Mouse (Mus musculus): ENCODE data around the gene Asap3. TPM values are rescaled to one million over a fixed set of nuclear protein-coding genes. Genes with fewer than 3 reads are reported as not detected.

The Asap3 gene
- polyA plus RNA-seq, 1 experiment from 2014 or later = 2.6 TPM

DNA sequence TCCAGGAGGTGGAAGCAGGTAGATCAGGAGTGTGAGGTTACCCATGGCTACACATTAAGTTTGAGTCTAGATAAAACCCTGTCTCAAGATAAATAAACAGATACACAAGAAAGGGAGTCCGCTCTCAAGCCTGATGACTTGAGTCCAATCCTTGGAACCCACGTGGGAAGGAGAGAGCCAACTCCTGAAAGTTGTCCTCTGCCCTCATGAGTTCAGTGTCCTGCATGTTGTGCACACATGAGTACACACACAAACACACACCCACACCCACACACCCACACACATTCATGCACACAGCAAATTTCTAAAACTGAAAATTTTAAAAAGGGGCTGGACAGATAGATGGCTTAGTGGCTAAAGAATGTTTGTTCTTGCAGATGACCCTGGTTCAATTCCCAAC lies 1.4 kb upstream of the Asap3 start:
- ATAC-seq (replicated peaks; ENCODE audit: insufficient number of reproducible peaks, insufficient read depth, low FRiP score, low read depth) = no peak
- no peaks in the 10 kb centered on the region for H3K36me3 ChIP-seq
- H3K4me2 ChIP-seq = no peak overlapping the region
- H3K4me3 ChIP-seq = no peak overlapping the region
- H3K9me3 ChIP-seq (replicated peaks) = no peaks in the 10 kb centered on the region
- no peak overlapping the region for H3K9ac ChIP-seq
- 72% methylated on average over 2 of the region's 2 CpGs for WGBS
- no peak overlapping the region for H3K27ac ChIP-seq
- peaks cover 15% of the 10 kb centered on the region for H3K4me1 ChIP-seq (replicated peaks)
- H3K27me3 ChIP-seq = peaks cover 6% of the 10 kb centered on the region; the same call in 1 of the 2 replicates

DNA sequence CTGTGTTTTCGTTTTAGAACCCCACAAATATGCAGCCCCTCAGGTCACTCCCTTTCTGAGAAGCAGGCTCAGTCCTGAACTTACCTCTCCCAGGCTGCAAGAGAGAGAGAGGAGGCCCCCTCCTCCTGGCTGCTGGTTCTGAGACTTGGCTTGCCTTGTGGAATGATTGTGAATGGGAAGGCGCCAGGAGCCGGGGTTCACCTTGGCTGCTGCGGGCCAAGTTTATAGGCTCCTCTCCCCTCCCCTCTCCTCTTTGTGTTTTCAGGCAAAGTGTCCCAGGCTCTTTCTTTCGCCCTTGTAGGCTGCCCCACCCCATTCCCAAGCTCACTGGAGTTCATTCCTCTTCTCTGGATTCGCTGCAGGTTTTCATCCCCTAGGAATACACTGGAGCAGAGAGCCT lies 778 bp downstream of the Asap3 start:
- Histone ChIP-seq H3K4me2 (peak overlapping the region; percentile 96), H3K36me3 (no peaks in the 10 kb centered on the region), H3K9me3 (replicated peaks) (no peaks in the 10 kb centered on the region), H3K4me3 (peak overlapping the region; percentile 61), H3K27ac (peak overlapping the region; percentile 43; the same call in 1 of the 2 replicates), H3K4me1 (replicated peaks) (peaks cover 15% of the 10 kb centered on the region), H3K27me3 (no peaks in the 10 kb centered on the region), H3K9ac (peak overlapping the region; percentile 69)
- 11% methylated on average over 6 of the region's 6 CpGs for WGBS
- no peak for ATAC-seq (replicated peaks; ENCODE audit: insufficient number of reproducible peaks, insufficient read depth, low FRiP score, low read depth)

DNA sequence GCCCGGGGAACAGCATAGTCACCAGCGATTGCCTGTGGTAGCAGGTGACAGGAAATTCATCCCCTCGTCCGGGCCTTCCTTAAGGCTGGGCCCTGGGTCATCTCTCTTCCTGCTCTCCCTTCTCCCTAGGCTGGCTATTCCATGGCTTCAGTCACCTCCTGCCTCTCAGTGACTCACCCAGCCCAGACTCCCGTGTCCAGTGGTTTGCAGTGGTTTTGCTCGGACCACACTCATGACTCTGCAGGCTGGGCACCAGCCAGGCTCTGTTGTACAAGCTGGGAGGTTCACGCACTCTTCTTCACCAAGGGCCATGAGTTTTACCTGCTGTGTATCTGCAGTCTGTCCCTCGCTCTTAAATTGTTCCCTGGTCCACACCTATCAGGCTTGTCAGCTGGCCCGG lies 4.8 kb downstream of the Asap3 start:
- Histone ChIP-seq H3K36me3 (no peaks in the 10 kb centered on the region), H3K4me1 (replicated peaks) (peaks cover 17% of the 10 kb centered on the region)

DNA sequence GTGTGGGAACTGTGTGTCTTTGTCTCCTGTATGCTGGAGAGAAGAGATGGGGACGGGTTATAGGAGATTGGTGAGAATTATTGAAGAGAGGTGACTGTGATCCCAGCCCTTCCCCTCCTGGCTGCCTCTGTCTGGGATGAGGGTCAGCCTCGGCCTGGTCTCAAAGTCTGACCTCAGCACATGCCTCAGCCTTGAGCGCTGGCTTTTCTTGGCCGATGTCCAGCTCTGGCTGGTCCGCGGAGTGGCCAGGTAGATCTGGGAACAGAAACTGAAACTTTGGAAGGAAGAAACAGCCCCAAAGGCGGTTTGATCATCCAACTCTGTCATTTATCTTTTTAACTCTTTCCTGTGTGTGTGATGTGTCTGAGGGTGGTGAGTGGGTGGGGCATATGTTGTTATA lies 7.5 kb downstream of the Asap3 start:
- Histone ChIP-seq H3K9me3 (replicated peaks) (no peaks in the 10 kb centered on the region), H3K27ac (no peak overlapping the region), H3K4me1 (replicated peaks) (peaks cover 13% of the 10 kb centered on the region), H3K9ac (no peak overlapping the region), H3K36me3 (no peaks in the 10 kb centered on the region), H3K4me3 (no peak overlapping the region), H3K4me2 (no peak overlapping the region), H3K27me3 (no peaks in the 10 kb centered on the region)
- WGBS = 42% methylated on average over 7 of the region's 7 CpGs
- ATAC-seq (replicated peaks; ENCODE audit: insufficient number of reproducible peaks, insufficient read depth, low FRiP score, low read depth) = no peak

More for the DNA sequence above, 4.8 kb downstream of the Asap3 start:
- Histone ChIP-seq H3K9me3 (replicated peaks) (no peaks in the 10 kb centered on the region), H3K9ac (no peak overlapping the region), H3K4me2 (no peak overlapping the region), H3K27me3 (no peaks in the 10 kb centered on the region), H3K4me3 (no peak overlapping the region), H3K27ac (no peak overlapping the region)
- WGBS = 78% methylated on average over 9 of the region's 9 CpGs
- no peak for ATAC-seq (replicated peaks; ENCODE audit: insufficient number of reproducible peaks, insufficient read depth, low FRiP score, low read depth)

DNA sequence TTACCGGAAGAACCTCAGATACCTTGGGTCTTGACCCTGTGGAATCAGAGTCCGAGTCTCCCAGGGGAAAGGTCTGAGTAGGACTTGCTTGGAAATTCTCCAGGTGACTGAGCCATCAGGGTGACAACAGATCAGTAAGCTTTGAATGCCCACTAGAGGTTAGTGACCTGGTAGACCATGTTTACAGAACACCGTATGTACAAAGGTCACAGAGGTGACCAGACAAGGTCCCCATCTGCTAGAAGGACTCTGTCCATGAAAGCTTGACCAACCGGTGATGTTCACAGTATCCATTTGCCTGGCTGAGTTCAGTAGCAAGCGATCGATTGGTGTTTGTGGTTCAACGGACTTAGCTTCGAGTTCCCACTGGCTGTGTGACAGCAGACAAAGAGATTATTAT lies 8.7 kb downstream of the Asap3 start:
- Histone ChIP-seq H3K27me3 (no peaks in the 10 kb centered on the region), H3K27ac (no peak overlapping the region), H3K9me3 (replicated peaks) (no peaks in the 10 kb centered on the region), H3K4me3 (no peak overlapping the region), H3K4me1 (replicated peaks) (peaks cover 23% of the 10 kb centered on the region), H3K4me2 (no peak overlapping the region), H3K9ac (no peak overlapping the region), H3K36me3 (no peaks in the 10 kb centered on the region)
- ATAC-seq (replicated peaks; ENCODE audit: insufficient number of reproducible peaks, insufficient read depth, low FRiP score, low read depth) = no peak
- WGBS = 86% methylated on average over 8 of the region's 8 CpGs

DNA sequence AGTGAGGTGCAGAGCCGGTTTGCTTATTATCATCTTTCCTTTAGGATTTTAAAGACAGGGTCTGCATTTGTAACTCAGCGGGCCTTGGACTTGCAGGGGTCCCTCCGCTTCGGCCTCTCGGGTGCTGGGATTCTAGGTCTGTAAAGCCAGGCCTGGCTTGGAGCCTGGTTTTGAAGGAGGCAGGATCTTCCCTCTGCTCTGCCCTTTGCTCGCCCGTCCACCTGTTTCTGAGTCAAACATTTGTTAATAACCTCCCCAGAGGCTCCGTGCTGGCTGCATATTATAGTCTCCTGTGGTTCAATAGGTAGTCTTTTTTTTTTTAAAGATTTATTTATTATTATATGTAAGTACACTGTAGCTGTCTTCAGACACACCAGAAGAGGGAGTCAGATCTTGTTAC lies 9.4 kb downstream of the Asap3 start:
- Histone ChIP-seq H3K4me3 (no peak overlapping the region), H3K27ac (no peak overlapping the region), H3K27me3 (no peaks in the 10 kb centered on the region), H3K9ac (no peak overlapping the region), H3K4me2 (no peak overlapping the region), H3K36me3 (no peaks in the 10 kb centered on the region), H3K4me1 (replicated peaks) (peaks cover 30% of the 10 kb centered on the region), H3K9me3 (replicated peaks) (no peaks in the 10 kb centered on the region)
- 85% methylated on average over 8 of the region's 8 CpGs for WGBS
- ATAC-seq (replicated peaks; ENCODE audit: insufficient number of reproducible peaks, insufficient read depth, low FRiP score, low read depth) = no peak

DNA sequence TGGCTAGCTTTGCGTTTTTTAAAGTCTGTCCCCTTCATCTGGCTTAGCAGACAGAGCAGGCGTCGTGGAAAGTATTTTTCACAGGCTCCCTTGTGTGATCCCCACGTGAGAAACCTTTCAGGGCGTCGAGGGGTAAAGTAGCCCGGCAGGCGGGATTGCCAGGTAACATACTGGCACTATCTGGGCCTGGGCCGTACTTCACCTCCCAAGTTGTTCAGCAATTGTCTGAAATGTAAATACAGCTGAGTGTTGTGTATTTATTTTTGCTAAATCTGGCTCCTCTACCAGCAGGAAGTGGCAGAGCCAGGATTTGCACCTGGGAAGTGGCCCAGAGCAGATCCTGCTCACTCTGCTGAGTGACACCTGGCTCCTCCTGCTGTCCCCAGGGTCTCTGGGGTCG lies 10.9 kb downstream of the Asap3 start:
- WGBS = 64% methylated on average over 10 of the region's 10 CpGs

DNA sequence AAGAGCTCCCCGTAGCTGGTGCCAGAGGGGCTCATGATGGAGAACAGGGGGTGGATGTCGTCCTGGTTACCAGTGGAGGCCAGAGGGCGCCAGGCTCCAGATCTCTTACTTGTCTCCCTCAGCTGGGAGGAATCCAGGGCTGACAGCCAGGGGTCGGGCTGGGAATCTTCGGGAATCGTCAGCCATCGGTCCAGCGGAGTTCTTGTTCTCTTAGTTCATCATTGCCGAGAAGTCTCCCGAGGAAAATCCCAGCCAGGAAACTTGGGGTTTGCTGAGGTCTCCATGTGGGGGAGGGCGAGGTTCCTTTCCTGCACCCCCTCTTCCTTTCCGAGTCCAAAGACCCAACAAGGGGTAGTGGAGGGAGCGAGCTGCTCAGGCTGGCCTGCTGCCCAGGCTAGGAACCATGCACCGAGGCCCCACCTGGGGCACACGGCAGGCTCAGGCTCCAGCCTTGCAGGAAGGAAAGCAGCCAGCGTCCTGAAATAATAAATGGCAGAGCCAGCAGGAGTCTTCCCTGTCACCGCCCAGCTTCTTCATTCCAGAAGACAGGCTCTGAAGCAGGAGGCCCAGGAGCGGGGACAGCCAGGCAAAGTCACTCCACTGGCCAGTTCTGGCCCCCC lies 12.5 kb downstream of the Asap3 start:
- Histone ChIP-seq H3K9ac (peak overlapping the region; percentile 0; the same call in 1 of the 2 replicates), H3K36me3 (no peaks in the 10 kb centered on the region), H3K4me2 (peak overlapping the region; percentile 59), H3K4me1 (replicated peaks) (peaks cover 28% of the 10 kb centered on the region), H3K4me3 (peak overlapping the region; percentile 10), H3K27me3 (no peaks in the 10 kb centered on the region), H3K9me3 (replicated peaks) (no peaks in the 10 kb centered on the region), H3K27ac (peak overlapping the region; percentile 61)
- ATAC-seq (replicated peaks; ENCODE audit: insufficient number of reproducible peaks, insufficient read depth, low FRiP score, low read depth) = peak; percentile 61
- WGBS = 10% methylated on average over 18 of the region's 18 CpGs

More for the DNA sequence above, 10.9 kb downstream of the Asap3 start:
- Histone ChIP-seq H3K27me3 (no peaks in the 10 kb centered on the region), H3K36me3 (no peaks in the 10 kb centered on the region), H3K27ac (no peak overlapping the region), H3K4me2 (no peak overlapping the region), H3K4me1 (replicated peaks) (peaks cover 30% of the 10 kb centered on the region), H3K9me3 (replicated peaks) (no peaks in the 10 kb centered on the region), H3K4me3 (no peak overlapping the region), H3K9ac (no peak overlapping the region)
- no peak for ATAC-seq (replicated peaks; ENCODE audit: insufficient number of reproducible peaks, insufficient read depth, low FRiP score, low read depth)

DNA sequence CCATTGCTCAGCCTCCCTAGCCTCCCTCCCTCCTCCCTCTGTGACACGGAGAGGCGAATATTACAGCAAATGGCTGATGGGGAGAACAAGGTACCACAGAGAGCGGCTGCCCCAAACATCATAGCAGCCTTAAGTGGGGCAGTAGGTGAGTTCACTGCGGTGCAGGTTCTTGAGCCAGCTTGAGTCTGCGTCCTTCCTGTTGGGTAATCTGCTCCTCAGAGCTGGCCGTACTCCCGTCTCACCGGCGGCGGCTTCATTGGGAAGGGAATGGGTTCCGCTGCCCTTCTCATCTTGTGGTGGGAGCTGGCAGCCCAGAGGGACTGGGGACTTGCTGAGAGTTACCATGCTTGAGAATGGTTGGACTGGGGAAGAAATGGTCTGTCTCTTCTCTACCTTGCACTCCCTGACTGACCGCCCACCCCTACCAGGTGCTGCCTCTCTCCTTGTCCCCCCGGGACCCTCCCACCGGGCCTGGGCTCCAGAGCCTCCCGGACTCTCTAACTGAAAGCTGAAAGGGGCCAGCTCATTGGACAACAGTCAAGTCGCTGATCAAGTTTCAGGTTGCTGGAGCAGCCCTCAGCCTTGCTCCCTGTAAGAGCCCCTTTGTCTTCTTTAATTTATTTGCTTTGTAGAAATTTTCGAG lies 14.1 kb downstream of the Asap3 start:
- Histone ChIP-seq H3K9me3 (replicated peaks) (no peaks in the 10 kb centered on the region), H3K36me3 (no peaks in the 10 kb centered on the region), H3K4me2 (peak overlapping the region; percentile 37), H3K9ac (no peak overlapping the region), H3K4me3 (0 out of 2 replicates have a peak overlapping the region, but pooled peaks have one; percentile 15), H3K27ac (peak overlapping the region; percentile 2; the same call in 1 of the 2 replicates), H3K27me3 (no peaks in the 10 kb centered on the region), H3K4me1 (replicated peaks) (peaks cover 26% of the 10 kb centered on the region)
- 15% methylated on average over 17 of the region's 17 CpGs for WGBS
- no peak for ATAC-seq (replicated peaks; ENCODE audit: insufficient number of reproducible peaks, insufficient read depth, low FRiP score, low read depth)

DNA sequence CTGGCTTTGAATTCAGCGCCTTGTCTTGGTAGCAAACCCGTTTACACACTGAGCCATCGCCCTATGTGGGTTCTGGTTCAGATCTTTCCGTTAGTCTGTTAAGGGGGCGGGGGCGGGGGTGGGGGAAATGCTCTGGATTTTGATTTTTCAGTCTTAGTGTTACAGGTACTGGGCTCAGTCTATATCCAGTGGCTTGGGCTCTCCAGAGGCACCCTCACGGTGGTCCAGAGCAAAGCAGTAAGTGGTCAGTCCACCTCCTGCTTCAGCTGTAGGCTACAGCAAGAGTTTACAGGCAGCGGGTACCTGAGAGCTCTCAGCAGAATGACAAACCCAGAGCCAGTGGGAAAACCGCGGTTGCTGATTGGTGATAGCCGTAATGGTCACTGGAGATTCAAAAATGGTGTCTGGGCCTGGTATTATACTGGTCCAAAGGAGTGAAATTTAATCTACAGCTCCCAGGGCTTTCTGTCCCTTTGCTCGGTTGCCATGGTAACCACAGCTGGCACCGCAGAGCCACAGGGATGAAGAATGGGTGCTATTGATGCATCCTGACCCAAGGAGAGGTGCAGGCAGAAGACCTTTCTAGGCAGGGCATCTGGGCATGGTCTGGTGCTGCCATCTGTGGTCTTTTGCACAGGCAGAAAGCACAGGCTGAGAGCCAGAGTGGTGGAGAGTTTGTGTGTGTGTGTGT lies 17.5 kb downstream of the Asap3 start:
- ATAC-seq (replicated peaks; ENCODE audit: insufficient number of reproducible peaks, insufficient read depth, low FRiP score, low read depth) = 0 out of 2 replicates have a peak, but pooled peaks have one; percentile 16
- no peaks in the 10 kb centered on the region for H3K36me3 ChIP-seq
- H3K9ac ChIP-seq = no peak overlapping the region
- H3K4me1 ChIP-seq (replicated peaks) = peaks cover 23% of the 10 kb centered on the region
- H3K4me2 ChIP-seq = no peak overlapping the region
- no peaks in the 10 kb centered on the region for H3K27me3 ChIP-seq
- no peaks in the 10 kb centered on the region for H3K9me3 ChIP-seq (replicated peaks)
- WGBS = 70% methylated on average over 13 of the region's 13 CpGs
- H3K27ac ChIP-seq = no peak overlapping the region
- H3K4me3 ChIP-seq = no peak overlapping the region

DNA sequence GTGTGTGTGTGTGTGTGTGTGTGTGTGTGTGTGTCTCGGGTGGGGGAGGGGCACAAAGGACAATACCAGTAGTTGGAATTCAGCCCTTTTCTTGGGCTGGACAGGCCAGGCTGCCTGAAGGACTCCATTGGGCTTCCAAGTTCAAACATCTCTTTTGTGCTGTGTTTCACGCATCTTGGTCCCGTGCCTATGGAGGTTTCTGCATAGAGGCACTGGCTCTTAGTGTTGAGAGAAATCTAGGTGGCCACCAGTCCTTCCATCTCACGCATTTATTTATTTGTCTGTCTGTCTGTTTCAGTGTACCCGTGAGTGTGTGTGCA lies 18.0 kb downstream of the Asap3 start:
- H3K4me1 ChIP-seq (replicated peaks) = peaks cover 18% of the 10 kb centered on the region
- no peak overlapping the region for H3K4me3 ChIP-seq
- ATAC-seq (replicated peaks; ENCODE audit: insufficient number of reproducible peaks, insufficient read depth, low FRiP score, low read depth) = no peak
- no peaks in the 10 kb centered on the region for H3K9me3 ChIP-seq (replicated peaks)
- 74% methylated on average over 5 of the region's 5 CpGs for WGBS
- H3K9ac ChIP-seq = no peak overlapping the region
- H3K36me3 ChIP-seq = no peaks in the 10 kb centered on the region
- no peak overlapping the region for H3K4me2 ChIP-seq
- H3K27ac ChIP-seq = no peak overlapping the region
- no peaks in the 10 kb centered on the region for H3K27me3 ChIP-seq

Measured in heart, embryonic 15.5 days (tissue).